Mouse (Mus musculus) heart, adult 2 months (tissue): ENCODE measurements around the gene Atp8a1.

Experiments used
- CTCF ChIP-seq: fragments of 200-600 bp; IDR thresholded peaks from 2 replicates; pipeline ENCODE4 v1.8.1; 2022; ENCODE audit warnings: antibody characterized with exemption, mild to moderate bottlenecking, moderate library complexity
- EP300 ChIP-seq: fragments of 200-500 bp; IDR thresholded peaks from 2 replicates; pipeline ENCODE4 v1.6.1; 2011; ENCODE audit warnings: low read depth, low read length, control low read depth; ENCODE audit not compliant: insufficient read depth
- POLR2A ChIP-seq: fragments of 200-500 bp; IDR thresholded peaks from 2 replicates; pipeline ENCODE4 v1.6.1; 2011; ENCODE audit warnings: mild to moderate bottlenecking, low read depth, low read length, control low read depth; ENCODE audit not compliant: insufficient read depth

GRCm38 (mm10) chr5:67844070-67844469 lies 3.2 kb downstream of the Atp8a1 start:
- TF ChIP-seq POLR2A, result no peak
- no peak for TF ChIP-seq CTCF
- TF ChIP-seq EP300, result no peak
